Mouse (Mus musculus): ENCODE data around the gene Hspa1b. TPM values are rescaled to one million over a fixed set of nuclear protein-coding genes. Genes with fewer than 3 reads are reported as not detected.

The Hspa1b gene
- polyA plus RNA-seq, 1 experiment from 2014 or later: 0.17 TPM

DNA sequence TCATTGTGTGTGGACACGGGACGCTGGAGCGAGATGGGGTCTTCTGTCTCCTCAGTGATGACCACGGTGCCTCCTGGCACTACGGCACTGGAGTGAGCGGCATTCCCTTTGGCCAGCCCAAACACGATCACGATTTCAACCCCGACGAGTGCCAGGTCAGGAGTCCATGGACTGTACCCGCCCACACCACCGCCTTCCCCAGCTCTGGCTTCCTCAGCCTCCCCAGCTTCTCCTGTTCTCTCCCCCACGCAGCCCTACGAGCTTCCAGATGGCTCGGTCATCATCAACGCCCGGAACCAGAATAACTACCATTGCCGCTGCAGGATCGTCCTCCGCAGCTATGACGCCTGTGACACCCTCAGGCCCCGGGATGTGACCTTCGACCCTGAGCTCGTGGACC is 25.0 kb downstream of the Hspa1b start:
- 64% methylated on average over 24 of the region's 24 CpGs for WGBS
- Histone ChIP-seq H3K4me3 (replicated peaks; ENCODE audit: low read depth, low read length) (no peak overlapping the region), H3K9me3 (ENCODE audit: control insufficient read depth, low read length) (no peaks in the 10 kb centered on the region), H3K4me2 (ENCODE audit: low read length) (no peak overlapping the region), H3K27ac (replicated peaks; ENCODE audit: low read depth, low read length) (no peak overlapping the region), H3K36me3 (ENCODE audit: control insufficient read depth, insufficient read depth, low read length) (peaks cover 30% of the 10 kb centered on the region), H3K27me3 (ENCODE audit: control insufficient read depth, insufficient read depth, low read length) (no peaks in the 10 kb centered on the region), H3K4me1 (ENCODE audit: control insufficient read depth, insufficient read depth, low read length) (peaks cover 11% of the 10 kb centered on the region), H3K9ac (replicated peaks; ENCODE audit: low read length) (no peak overlapping the region)
- no peak for DNase-seq
- ATAC-seq (ENCODE audit: low FRiP score, low TSS enrichment): no peak

DNA sequence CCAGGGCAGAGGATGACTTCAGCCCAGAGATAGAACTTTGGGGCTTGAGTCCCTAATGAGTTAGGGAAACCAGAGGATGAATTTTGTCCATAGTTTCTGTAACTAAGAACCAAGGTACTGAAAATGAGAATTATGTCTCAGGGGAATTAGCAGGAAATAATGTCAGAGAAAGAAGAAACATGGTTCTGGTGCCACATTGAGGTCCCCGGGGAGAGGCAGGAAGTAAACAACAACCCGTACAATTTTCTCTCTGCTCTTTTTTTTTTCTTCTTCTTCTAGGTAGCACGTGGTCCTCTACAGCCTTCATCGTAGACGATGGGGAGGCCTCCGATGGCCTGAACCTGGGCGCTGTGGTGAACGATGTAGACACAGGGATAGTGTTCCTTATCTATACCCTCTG is 26.8 kb downstream of the Hspa1b start:
- Histone ChIP-seq H3K36me3 (ENCODE audit: control insufficient read depth, insufficient read depth, low read length) (peaks cover 30% of the 10 kb centered on the region), H3K4me1 (ENCODE audit: control insufficient read depth, insufficient read depth, low read length) (peaks cover 11% of the 10 kb centered on the region), H3K4me2 (ENCODE audit: low read length) (peak overlapping the region; percentile 97), H3K9me3 (ENCODE audit: control insufficient read depth, low read length) (no peaks in the 10 kb centered on the region), H3K9ac (replicated peaks; ENCODE audit: low read length) (peak overlapping the region; percentile 80), H3K27me3 (ENCODE audit: control insufficient read depth, insufficient read depth, low read length) (no peaks in the 10 kb centered on the region), H3K27ac (replicated peaks; ENCODE audit: low read depth, low read length) (no peak overlapping the region), H3K4me3 (replicated peaks; ENCODE audit: low read depth, low read length) (peak overlapping the region; percentile 82)
- WGBS: 96% methylated on average over 8 of the region's 8 CpGs
- DNase-seq (no peak), ATAC-seq (ENCODE audit: low FRiP score, low TSS enrichment) (no peak)

DNA sequence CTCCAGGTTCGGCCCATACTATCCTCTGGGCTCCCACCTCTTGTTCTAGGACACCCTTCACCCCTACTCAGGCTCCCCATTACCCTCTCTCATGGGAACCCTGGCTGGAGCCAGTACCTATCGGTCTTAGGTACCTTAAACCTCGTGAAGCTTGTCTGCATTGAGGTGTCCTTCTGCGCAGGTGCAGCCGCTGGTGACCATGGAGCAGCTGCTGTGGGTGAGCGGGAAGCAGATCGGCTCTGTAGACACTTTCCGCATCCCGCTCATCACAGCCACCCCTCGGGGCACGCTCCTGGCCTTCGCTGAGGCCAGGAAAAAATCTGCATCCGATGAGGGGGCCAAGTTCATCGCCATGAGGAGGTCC is 27.3 kb downstream of the Hspa1b start:
- H3K27me3 ChIP-seq (ENCODE audit: control insufficient read depth, insufficient read depth, low read length): no peaks in the 10 kb centered on the region
- peak; percentile 63 for DNase-seq
- 12% methylated on average over 14 of the region's 14 CpGs for WGBS
- H3K4me2 ChIP-seq (ENCODE audit: low read length): peak overlapping the region; percentile 97
- no peaks in the 10 kb centered on the region for H3K9me3 ChIP-seq (ENCODE audit: control insufficient read depth, low read length)
- ATAC-seq (ENCODE audit: low FRiP score, low TSS enrichment): no peak; the same call in 1 of the 2 replicates
- H3K4me3 ChIP-seq (replicated peaks; ENCODE audit: low read depth, low read length): peak overlapping the region; percentile 82
- peak overlapping the region; percentile 80 for H3K9ac ChIP-seq (replicated peaks; ENCODE audit: low read length)
- peaks cover 30% of the 10 kb centered on the region for H3K36me3 ChIP-seq (ENCODE audit: control insufficient read depth, insufficient read depth, low read length)
- H3K4me1 ChIP-seq (ENCODE audit: control insufficient read depth, insufficient read depth, low read length): peaks cover 11% of the 10 kb centered on the region
- H3K27ac ChIP-seq (replicated peaks; ENCODE audit: low read depth, low read length): peak overlapping the region; percentile 54

DNA sequence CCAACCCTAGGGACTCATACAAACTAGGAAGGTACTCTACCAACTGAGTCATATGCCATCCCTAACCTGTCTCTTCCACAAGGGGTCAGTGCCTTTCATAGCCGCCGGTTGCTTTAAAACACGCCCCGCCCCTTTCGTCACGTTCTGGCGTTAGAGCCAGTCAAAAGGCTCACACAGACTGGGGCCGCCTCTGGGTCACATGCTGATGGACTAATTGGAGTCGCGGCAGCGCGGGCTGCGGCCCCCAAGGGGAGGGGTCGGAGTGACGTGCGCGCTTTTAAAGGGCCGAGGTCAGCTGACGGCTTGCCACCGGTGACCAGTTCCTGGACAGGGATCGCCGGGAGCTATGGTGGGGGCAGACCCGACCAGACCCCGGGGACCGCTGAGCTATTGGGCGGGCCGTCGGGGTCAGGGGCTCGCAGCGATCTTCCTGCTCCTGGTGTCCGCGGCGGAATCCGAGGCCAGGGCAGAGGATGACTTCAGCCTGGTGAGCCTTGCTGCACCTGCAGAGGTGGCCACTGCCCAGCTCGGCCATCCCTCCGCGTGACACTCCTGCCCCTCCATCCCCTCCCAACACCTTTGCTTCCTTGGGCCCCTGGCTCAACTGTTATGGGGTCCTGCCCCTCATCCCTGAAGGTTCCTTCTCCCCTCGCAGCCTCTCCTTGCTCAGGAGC is 27.8 kb downstream of the Hspa1b start, which contains the start of gene Neu1:
TSS of gene Neu1 (plus strand) at position 193 of the 674 bp plus-strand sequence.
- Histone ChIP-seq H3K4me1 (ENCODE audit: control insufficient read depth, insufficient read depth, low read length) (peaks cover 11% of the 10 kb centered on the region), H3K9me3 (ENCODE audit: control insufficient read depth, low read length) (no peaks in the 10 kb centered on the region), H3K4me3 (replicated peaks; ENCODE audit: low read depth, low read length) (peak within 1 kb of the TSS; percentile 82), H3K9ac (replicated peaks; ENCODE audit: low read length) (peak within 1 kb of the TSS; percentile 80), H3K36me3 (ENCODE audit: control insufficient read depth, insufficient read depth, low read length) (peaks cover 30% of the 10 kb centered on the region), H3K27me3 (ENCODE audit: control insufficient read depth, insufficient read depth, low read length) (no peaks in the 10 kb centered on the region), H3K4me2 (ENCODE audit: low read length) (peak within 1 kb of the TSS; percentile 97), H3K27ac (replicated peaks; ENCODE audit: low read depth, low read length) (peak within 1 kb of the TSS; percentile 54)
- DNase-seq: peak; percentile 99
- peak; percentile 96 for ATAC-seq (ENCODE audit: low FRiP score, low TSS enrichment)
- under 1% methylated on average over 38 of the region's 38 CpGs for WGBS

DNA sequence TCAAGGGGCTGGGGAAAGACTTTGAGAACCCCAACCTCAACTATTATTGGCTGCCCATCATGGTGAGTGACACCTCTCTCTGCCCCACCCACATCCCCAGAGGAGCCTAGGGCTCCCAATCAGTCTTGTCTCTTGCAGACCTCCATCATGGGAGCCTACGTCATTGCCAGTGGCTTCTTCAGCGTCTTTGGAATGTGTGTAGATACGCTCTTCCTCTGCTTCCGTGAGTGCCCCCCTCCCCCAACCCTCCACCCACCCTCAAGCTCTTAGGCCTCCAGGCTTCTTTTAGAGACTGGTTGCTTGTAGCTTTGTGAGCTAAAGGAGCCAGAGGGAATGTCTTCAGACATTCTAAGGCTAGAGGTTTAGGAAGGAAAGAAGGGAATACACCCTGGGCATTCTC is 30.2 kb downstream of the Hspa1b start:
- no peak overlapping the region for H3K9ac ChIP-seq (replicated peaks; ENCODE audit: low read length)
- no peak for DNase-seq

DNA sequence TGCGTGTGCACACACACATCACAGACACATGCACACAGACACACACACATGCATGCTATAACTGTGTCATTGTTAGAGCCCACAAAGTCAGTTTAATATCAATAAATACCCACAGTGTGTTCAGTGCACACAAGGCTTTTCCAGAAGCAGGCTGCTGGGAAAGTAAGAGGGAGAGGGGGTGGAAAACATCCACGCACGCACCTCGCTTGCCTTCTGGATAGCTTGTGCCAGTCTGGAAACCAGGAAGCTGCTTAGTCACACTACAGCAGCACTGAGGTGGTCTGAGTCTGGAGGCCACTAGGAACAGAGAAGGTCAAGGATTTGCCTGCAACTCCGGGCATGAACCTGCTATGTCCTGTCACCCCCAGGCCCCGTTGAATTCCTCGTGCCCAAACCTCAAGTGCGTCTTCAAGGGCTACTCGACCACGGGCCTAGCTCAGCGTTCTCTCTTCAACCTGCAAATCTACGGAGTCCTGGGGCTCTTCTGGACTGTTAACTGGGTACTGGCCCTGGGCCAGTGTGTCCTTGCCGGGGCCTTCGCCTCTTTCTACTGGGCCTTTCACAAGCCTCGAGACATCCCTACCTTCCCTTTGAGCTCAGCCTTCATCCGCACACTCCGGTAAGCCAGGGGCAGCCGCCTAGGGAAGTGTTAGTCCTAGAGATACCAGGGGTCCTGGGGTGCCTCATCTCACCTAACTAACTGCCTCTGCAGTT is 31.6 kb downstream of the Hspa1b start:
- ATAC-seq (ENCODE audit: low FRiP score, low TSS enrichment): no peak
- no peak overlapping the region for H3K4me3 ChIP-seq (replicated peaks; ENCODE audit: low read depth, low read length)
- WGBS: 87% methylated on average over 18 of the region's 18 CpGs

More for the DNA sequence above, 30.2 kb downstream of the Hspa1b start:
- H3K27me3 ChIP-seq (ENCODE audit: control insufficient read depth, insufficient read depth, low read length): no peaks in the 10 kb centered on the region
- H3K27ac ChIP-seq (replicated peaks; ENCODE audit: low read depth, low read length): no peak overlapping the region
- peaks cover 11% of the 10 kb centered on the region; the same call in 1 of the 2 replicates for H3K36me3 ChIP-seq (ENCODE audit: control insufficient read depth, insufficient read depth, low read length)
- ATAC-seq (ENCODE audit: low FRiP score, low TSS enrichment): no peak
- no peak overlapping the region for H3K4me3 ChIP-seq (replicated peaks; ENCODE audit: low read depth, low read length)
- no peak overlapping the region for H3K4me2 ChIP-seq (ENCODE audit: low read length)
- H3K9me3 ChIP-seq (ENCODE audit: control insufficient read depth, low read length): no peaks in the 10 kb centered on the region
- 74% methylated on average over 4 of the region's 4 CpGs for WGBS
- H3K4me1 ChIP-seq (ENCODE audit: control insufficient read depth, insufficient read depth, low read length): peaks cover 11% of the 10 kb centered on the region

DNA sequence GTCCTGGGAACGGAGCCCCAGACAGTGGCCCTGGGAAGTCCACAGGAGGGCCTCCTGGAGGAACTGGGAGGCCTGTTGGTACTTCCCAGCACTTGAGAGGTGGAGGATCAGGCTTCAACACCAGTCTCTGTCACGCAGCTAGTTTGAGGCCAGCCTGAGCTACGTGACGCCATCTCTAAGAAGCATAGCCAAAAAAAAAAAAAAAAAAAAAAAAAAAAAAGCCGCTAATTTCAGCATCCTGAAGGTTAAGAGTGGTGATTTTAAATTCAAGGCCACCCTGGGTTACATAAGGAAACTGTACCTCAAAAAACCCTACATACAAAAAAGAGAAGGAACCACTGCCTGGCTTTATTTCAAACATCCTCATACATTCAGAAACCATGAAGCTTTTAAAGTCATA is 34.8 kb downstream of the Hspa1b start:
- 61% methylated on average over 5 of the region's 5 CpGs for WGBS
- DNase-seq (no peak), ATAC-seq (ENCODE audit: low FRiP score, low TSS enrichment) (no peak)
- no peaks in the 10 kb centered on the region for H3K4me1 ChIP-seq (ENCODE audit: control insufficient read depth, insufficient read depth, low read length)
- H3K4me2 ChIP-seq (ENCODE audit: low read length): no peak overlapping the region
- no peak overlapping the region for H3K9ac ChIP-seq (replicated peaks; ENCODE audit: low read length)
- H3K27ac ChIP-seq (replicated peaks; ENCODE audit: low read depth, low read length): no peak overlapping the region
- no peaks in the 10 kb centered on the region for H3K9me3 ChIP-seq (ENCODE audit: control insufficient read depth, low read length)
- no peak overlapping the region for H3K4me3 ChIP-seq (replicated peaks; ENCODE audit: low read depth, low read length)
- no peaks in the 10 kb centered on the region for H3K27me3 ChIP-seq (ENCODE audit: control insufficient read depth, insufficient read depth, low read length)
- no peaks in the 10 kb centered on the region for H3K36me3 ChIP-seq (ENCODE audit: control insufficient read depth, insufficient read depth, low read length)

More for the DNA sequence above, 31.6 kb downstream of the Hspa1b start:
- Histone ChIP-seq H3K27me3 (ENCODE audit: control insufficient read depth, insufficient read depth, low read length) (no peaks in the 10 kb centered on the region), H3K36me3 (ENCODE audit: control insufficient read depth, insufficient read depth, low read length) (no peaks in the 10 kb centered on the region), H3K9me3 (ENCODE audit: control insufficient read depth, low read length) (no peaks in the 10 kb centered on the region), H3K27ac (replicated peaks; ENCODE audit: low read depth, low read length) (no peak overlapping the region), H3K4me1 (ENCODE audit: control insufficient read depth, insufficient read depth, low read length) (peaks cover 10% of the 10 kb centered on the region), H3K9ac (replicated peaks; ENCODE audit: low read length) (no peak overlapping the region), H3K4me2 (ENCODE audit: low read length) (no peak overlapping the region)
- no peak for DNase-seq

DNA sequence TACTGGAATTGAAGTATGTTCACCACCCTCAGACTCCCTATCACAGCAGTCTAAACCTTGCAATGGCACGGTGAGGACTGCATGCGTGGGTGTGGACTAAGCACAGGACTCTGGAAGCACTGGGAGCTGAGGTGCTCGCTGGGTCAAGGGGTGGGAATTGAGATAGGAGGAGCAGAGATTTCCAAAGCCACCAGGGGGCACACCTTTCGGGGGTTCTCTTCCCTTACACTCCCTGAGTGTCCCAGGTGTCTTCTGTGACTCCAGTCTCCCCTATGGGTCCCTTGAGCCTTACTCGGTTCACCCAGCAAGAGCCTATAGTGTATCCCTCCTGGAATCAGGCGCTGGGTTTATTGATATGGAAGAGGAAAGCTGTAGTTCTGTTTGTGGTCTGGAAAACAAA is 36.1 kb downstream of the Hspa1b start:
- no peak for ATAC-seq (ENCODE audit: low FRiP score, low TSS enrichment)
- 55% methylated on average over 6 of the region's 6 CpGs for WGBS
- no peak for DNase-seq
- Histone ChIP-seq H3K4me1 (ENCODE audit: control insufficient read depth, insufficient read depth, low read length) (no peaks in the 10 kb centered on the region), H3K27me3 (ENCODE audit: control insufficient read depth, insufficient read depth, low read length) (no peaks in the 10 kb centered on the region), H3K4me3 (replicated peaks; ENCODE audit: low read depth, low read length) (no peak overlapping the region), H3K9me3 (ENCODE audit: control insufficient read depth, low read length) (no peaks in the 10 kb centered on the region), H3K27ac (replicated peaks; ENCODE audit: low read depth, low read length) (no peak overlapping the region), H3K36me3 (ENCODE audit: control insufficient read depth, insufficient read depth, low read length) (no peaks in the 10 kb centered on the region), H3K9ac (replicated peaks; ENCODE audit: low read length) (no peak overlapping the region), H3K4me2 (ENCODE audit: low read length) (no peak overlapping the region)

DNA sequence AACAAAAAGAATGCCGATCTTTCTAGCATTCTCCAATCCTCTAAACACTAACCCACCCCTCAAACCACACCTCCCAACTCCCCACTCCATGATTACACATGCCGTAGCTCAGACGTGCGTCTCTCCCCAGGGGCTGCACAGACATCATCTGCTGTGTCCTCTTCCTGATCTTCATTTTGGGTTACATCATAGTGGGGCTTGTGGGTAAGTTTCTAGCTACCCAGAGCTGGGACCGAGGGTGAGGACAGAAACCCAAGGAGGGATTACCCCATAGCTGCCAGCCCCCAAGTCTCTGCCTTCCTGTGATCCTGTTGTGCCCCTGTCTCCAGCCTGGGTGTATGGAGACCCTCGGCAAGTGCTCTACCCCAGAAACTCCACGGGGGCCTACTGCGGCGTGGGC is 41.9 kb downstream of the Hspa1b start:
- Histone ChIP-seq H3K4me3 (replicated peaks; ENCODE audit: low read depth, low read length) (no peak overlapping the region), H3K4me2 (ENCODE audit: low read length) (no peak overlapping the region), H3K27me3 (ENCODE audit: control insufficient read depth, insufficient read depth, low read length) (no peaks in the 10 kb centered on the region), H3K36me3 (ENCODE audit: control insufficient read depth, insufficient read depth, low read length) (peaks cover 20% of the 10 kb centered on the region), H3K4me1 (ENCODE audit: control insufficient read depth, insufficient read depth, low read length) (no peaks in the 10 kb centered on the region), H3K27ac (replicated peaks; ENCODE audit: low read depth, low read length) (no peak overlapping the region), H3K9me3 (ENCODE audit: control insufficient read depth, low read length) (no peaks in the 10 kb centered on the region), H3K9ac (replicated peaks; ENCODE audit: low read length) (no peak overlapping the region)
- 83% methylated on average over 9 of the region's 9 CpGs for whole genome bisulfite sequencing
- ATAC-seq (ENCODE audit: low FRiP score, low TSS enrichment) (no peak), DNase-seq (no peak)
